Mouse (Mus musculus) testis, adult 2 months (tissue): Measurements from ENCODE around the gene Nanog.

Experiments used
- CTCF ChIP-seq: fragments of 200-500 bp; IDR thresholded peaks from 2 replicates; pipeline ENCODE4 v1.5.1; 2012; ENCODE audit warnings: low read depth, mild to moderate bottlenecking, inconsistent platforms, low read length, moderate library complexity; ENCODE audit not compliant: control insufficient read depth, insufficient read depth, insufficient replicate concordance
- POLR2A ChIP-seq: fragments of 200-500 bp; IDR thresholded peaks from 2 replicates; pipeline ENCODE4 v1.6.1; 2012; ENCODE audit warnings: low read depth, mild to moderate bottlenecking, inconsistent platforms, low read length, moderate library complexity; ENCODE audit not compliant: control insufficient read depth

DNA sequence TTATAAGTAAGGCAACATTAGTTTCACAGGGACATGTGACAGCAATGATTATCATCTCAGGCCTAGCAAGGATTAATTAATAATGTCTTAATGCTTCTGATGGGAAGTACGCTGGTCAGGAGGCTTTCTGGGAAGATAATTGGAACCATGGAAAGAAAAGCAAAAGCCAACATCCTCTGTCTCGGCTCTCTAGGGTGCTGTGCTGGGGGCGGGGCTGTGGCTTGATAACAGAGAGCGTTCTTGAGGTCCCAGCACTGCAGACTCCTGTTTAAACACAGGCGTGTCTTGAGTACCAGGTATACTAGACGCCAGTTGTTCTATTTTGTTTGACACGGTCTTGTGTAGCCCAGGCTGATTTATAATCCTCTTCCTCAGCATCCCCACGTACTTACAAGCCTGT is 34.5 kb upstream of the Nanog start:
- TF ChIP-seq CTCF (no peak), POLR2A (no peak)
